Mouse (Mus musculus) megakaryocyte progenitor cell, adult 5-6 weeks (primary cell): ENCODE measurements at regions not wholly inside any gene's neighbourhood (a gene's known extent, or its start where the extent isn't known, plus 50 kb on each side); places are given as distances from the start of the nearest gene placed in this dataset.
"Not testable (repeated sequence)": the region's sequence is repeated elsewhere in the genome, so short reads cannot be mapped to it uniquely, and the experiment has no call there.

Experiments
- ATAC-seq: replicated peaks from 2 replicates; pipeline ENCODE4 v1.8.0; 2016; ENCODE audit warnings: mild to moderate bottlenecking, moderate TSS enrichment, inconsistent platforms; ENCODE audit not compliant: poor library complexity

- peak; percentile 94 for ATAC-seq
Measured at GRCm38 (mm10) chr6:68668433-68668832, 1132.8 kb upstream of the Tacstd2 start.

DNA sequence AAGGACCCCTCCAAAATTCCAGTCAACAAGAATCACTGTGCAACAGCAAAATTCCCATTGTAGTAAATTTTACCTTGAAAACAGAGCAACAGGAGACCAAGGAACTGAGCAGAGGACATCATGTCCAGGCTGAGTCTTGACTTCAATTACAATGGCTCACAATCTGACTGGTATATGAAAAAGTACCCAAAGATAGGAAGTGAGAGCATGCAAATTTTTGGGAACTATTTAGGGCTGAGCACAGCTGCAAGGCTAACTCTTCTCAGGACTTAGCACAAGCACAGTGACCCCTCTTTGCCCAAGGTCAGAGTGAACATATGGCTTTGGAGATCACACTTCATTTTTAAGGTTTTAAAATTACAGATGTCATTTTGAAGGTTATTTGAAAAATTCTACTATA is 1096.7 kb upstream of the Tacstd2 start:
- not testable (repeated sequence) for ATAC-seq

DNA sequence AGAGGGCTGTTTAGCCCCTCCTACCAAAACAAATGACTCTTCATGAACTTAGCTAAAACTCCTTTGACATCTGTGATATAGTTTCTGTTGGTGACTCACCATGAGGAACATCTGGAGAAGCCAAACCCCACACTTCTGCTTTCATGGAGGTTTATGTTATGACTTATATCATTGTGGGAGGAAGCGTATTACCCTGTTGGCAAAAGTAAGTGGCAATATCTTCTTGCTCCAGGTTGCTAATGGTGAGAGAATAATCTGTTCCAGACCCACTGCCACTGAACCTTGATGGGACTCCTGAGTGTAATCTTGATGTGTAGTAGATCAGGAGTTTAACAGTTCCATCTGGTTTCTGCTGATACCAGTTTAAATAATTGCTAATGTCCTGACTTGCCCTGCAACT is 1096.2 kb upstream of the Tacstd2 start:
- ATAC-seq, result peak; percentile 80

DNA sequence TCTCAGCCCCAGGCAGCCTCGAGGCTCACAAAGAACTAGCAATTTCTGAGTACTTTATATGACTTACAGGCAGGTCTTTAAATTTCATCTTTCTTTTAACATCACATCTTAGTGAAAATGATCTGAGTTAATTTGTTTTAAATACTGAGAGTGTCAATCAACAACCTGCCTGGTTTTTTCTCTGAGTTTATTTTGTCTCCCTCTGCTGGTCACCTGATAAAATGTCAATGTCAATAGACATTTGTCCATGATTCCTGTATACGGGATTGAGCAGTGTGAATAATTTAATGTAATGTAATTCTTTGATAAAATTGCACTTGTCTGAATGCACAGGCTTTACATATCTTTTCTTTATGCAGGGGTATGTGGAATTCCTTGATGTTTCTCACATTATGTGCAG is 1070.4 kb upstream of the Tacstd2 start:
- ATAC-seq, result no peak
